Mouse (Mus musculus) limb, embryonic 15.5 days (tissue): ENCODE measurements around the gene Kctd7. TPM values are rescaled to one million over a fixed set of nuclear protein-coding genes. Genes with fewer than 3 reads are reported as not detected.

Source experiments
- ATAC-seq: fragments of 200-750 bp; cut with Nextera tagmentation; 2 replicates; pipeline ENCODE4 v1.8.0; 2017; ENCODE audit warnings: low read depth, moderate TSS enrichment; ENCODE audit not compliant: insufficient number of reproducible peaks, low FRiP score, low TSS enrichment
- H3K27ac ChIP-seq: fragments of 300-500 bp; sonication (generic); 2 replicates; pipeline ENCODE4 v1.5.1; 2015; ENCODE audit warnings: moderate library complexity, mild to moderate bottlenecking, inconsistent platforms
- H3K27me3 ChIP-seq: fragments of 300-500 bp; sonication (generic); 2 replicates; pipeline ENCODE4 v1.6.1; 2015; ENCODE audit warnings: inconsistent platforms
- H3K36me3 ChIP-seq: fragments of 300-500 bp; sonication (generic); 2 replicates; pipeline ENCODE4 v1.6.1; 2015; ENCODE audit warnings: inconsistent platforms
- H3K4me1 ChIP-seq: fragments of 300-500 bp; sonication (generic); 2 replicates; pipeline ENCODE4 v1.6.1; 2015; ENCODE audit warnings: inconsistent platforms
- H3K4me2 ChIP-seq: fragments of 300-500 bp; sonication (generic); 2 replicates; pipeline ENCODE4 v1.6.1; 2015; ENCODE audit warnings: mild to moderate bottlenecking, inconsistent platforms
- H3K4me3 ChIP-seq: fragments of 300-500 bp; sonication (generic); 2 replicates; pipeline ENCODE4 v1.5.1; 2015; ENCODE audit warnings: mild to moderate bottlenecking, inconsistent platforms
- H3K9ac ChIP-seq: fragments of 300-500 bp; sonication (generic); 2 replicates; pipeline ENCODE4 v1.6.1; 2015; ENCODE audit warnings: inconsistent platforms
- H3K9me3 ChIP-seq: fragments of 300-500 bp; sonication (generic); 2 replicates; pipeline ENCODE4 v1.6.1; 2016; ENCODE audit warnings: inconsistent platforms
- WGBS: fragments of 180-500 bp; shearing (Covaris S2); methylation state at CpG from one replicate; pipeline ENCODE4 v1.1.7; 2015; 5-methylcytosine and 5-hydroxymethylcytosine counted together
- polyA plus RNA-seq: library from polyadenylated mRNA; unstranded; fragments of >200 nt; fragmentation: Nextera tagmentation; extraction: Ambion mirVana; gene quantifications from 2 replicates; pipeline ENCODE4 v1.2.1, GENCODE M21; 2015

The Kctd7 gene
- polyA plus RNA-seq, result 6.4 and 6.9 TPM in 2 replicates

- Histone ChIP-seq H3K36me3 (peaks cover 9% of the 10 kb centered on the region), H3K27ac (peak within 1 kb of the TSS; percentile 76), H3K4me2 (peak within 1 kb of the TSS; percentile 80), H3K4me3 (peak within 1 kb of the TSS; percentile 58), H3K27me3 (no peaks in the 10 kb centered on the region), H3K9me3 (no peaks in the 10 kb centered on the region), H3K4me1 (peaks cover 31% of the 10 kb centered on the region), H3K9ac (peak within 1 kb of the TSS; percentile 44)
- peak; percentile 96 for ATAC-seq
- under 1% methylated on average over 66 of the region's 66 CpGs for WGBS
Observed at GRCm38 (mm10) chr5:130144334-130145312, at the start of gene Kctd7. Gene Kctd7 (plus strand): TSS chr5:130144861.

GRCm38 (mm10) chr5:130096754-130097153, 47.9 kb upstream of the Kctd7 start:
- no peak for ATAC-seq
- no peaks in the 10 kb centered on the region for H3K27me3 ChIP-seq
- peaks cover 5% of the 10 kb centered on the region; the same call in 1 of the 2 replicates for H3K4me1 ChIP-seq
- no peak overlapping the region for H3K4me2 ChIP-seq
- no peak overlapping the region for H3K27ac ChIP-seq
- no peak overlapping the region for H3K4me3 ChIP-seq
- no peaks in the 10 kb centered on the region for H3K9me3 ChIP-seq
- WGBS, result 69% methylated on average over 12 of the region's 12 CpGs
- no peak overlapping the region for H3K9ac ChIP-seq
- peaks cover 9% of the 10 kb centered on the region for H3K36me3 ChIP-seq

GRCm38 (mm10) chr5:130097837-130098236, 46.8 kb upstream of the Kctd7 start:
- Histone ChIP-seq H3K4me3 (no peak overlapping the region), H3K4me2 (no peak overlapping the region), H3K36me3 (peaks cover 14% of the 10 kb centered on the region), H3K27ac (no peak overlapping the region), H3K9me3 (no peaks in the 10 kb centered on the region), H3K9ac (no peak overlapping the region), H3K27me3 (no peaks in the 10 kb centered on the region), H3K4me1 (peaks cover 5% of the 10 kb centered on the region; the same call in 1 of the 2 replicates)
- no peak for ATAC-seq
- 72% methylated on average over 2 of the region's 2 CpGs for WGBS

GRCm38 (mm10) chr5:130101724-130102123, 42.9 kb upstream of the Kctd7 start:
- Histone ChIP-seq H3K36me3 (peaks cover 24% of the 10 kb centered on the region), H3K9me3 (no peaks in the 10 kb centered on the region), H3K4me1 (peaks cover 5% of the 10 kb centered on the region; the same call in 1 of the 2 replicates), H3K27ac (no peak overlapping the region), H3K4me3 (no peak overlapping the region), H3K9ac (no peak overlapping the region), H3K27me3 (no peaks in the 10 kb centered on the region), H3K4me2 (no peak overlapping the region)
- 94% methylated on average over 17 of the region's 17 CpGs for WGBS
- ATAC-seq, result no peak

- Histone ChIP-seq H3K4me2 (no peak overlapping the region), H3K4me3 (no peak overlapping the region), H3K4me1 (peaks cover 6% of the 10 kb centered on the region; the same call in 1 of the 2 replicates), H3K27me3 (no peaks in the 10 kb centered on the region), H3K27ac (no peak overlapping the region), H3K9me3 (no peaks in the 10 kb centered on the region), H3K36me3 (peaks cover 28% of the 10 kb centered on the region), H3K9ac (no peak overlapping the region)
- WGBS, result 74% methylated on average over 3 of the region's 3 CpGs
- no peak for ATAC-seq
Observed at GRCm38 (mm10) chr5:130109348-130109747, 35.3 kb upstream of the Kctd7 start.

GRCm38 (mm10) chr5:130110632-130111464, 33.8 kb upstream of the Kctd7 start:
- Histone ChIP-seq H3K27ac (peak overlapping the region; percentile 82), H3K4me2 (no peak overlapping the region), H3K36me3 (peaks cover 26% of the 10 kb centered on the region), H3K9me3 (no peaks in the 10 kb centered on the region), H3K27me3 (no peaks in the 10 kb centered on the region), H3K9ac (no peak overlapping the region), H3K4me3 (no peak overlapping the region), H3K4me1 (peaks cover 7% of the 10 kb centered on the region)
- WGBS, result 44% methylated on average over 12 of the region's 12 CpGs
- ATAC-seq, result peak; percentile 81

GRCm38 (mm10) chr5:130112653-130113052, 32.0 kb upstream of the Kctd7 start:
- Histone ChIP-seq H3K4me1 (peaks cover 25% of the 10 kb centered on the region), H3K27ac (no peak overlapping the region), H3K4me2 (no peak overlapping the region), H3K4me3 (no peak overlapping the region), H3K36me3 (peaks cover 28% of the 10 kb centered on the region), H3K9me3 (no peaks in the 10 kb centered on the region), H3K27me3 (no peaks in the 10 kb centered on the region), H3K9ac (no peak overlapping the region)
- no peak for ATAC-seq

- Histone ChIP-seq H3K9me3 (no peaks in the 10 kb centered on the region), H3K27me3 (no peaks in the 10 kb centered on the region), H3K4me2 (no peak overlapping the region), H3K27ac (peak overlapping the region; percentile 82), H3K36me3 (peaks cover 11% of the 10 kb centered on the region), H3K9ac (no peak overlapping the region), H3K4me3 (no peak overlapping the region), H3K4me1 (peaks cover 42% of the 10 kb centered on the region)
- 61% methylated on average over 12 of the region's 12 CpGs for WGBS
- no peak for ATAC-seq
Observed at GRCm38 (mm10) chr5:130116116-130116515, 28.5 kb upstream of the Kctd7 start.

- no peak overlapping the region for H3K4me2 ChIP-seq
- peak; percentile 65 for ATAC-seq
- H3K9me3 ChIP-seq, result no peaks in the 10 kb centered on the region
- H3K36me3 ChIP-seq, result peaks cover 11% of the 10 kb centered on the region
- 37% methylated on average over 7 of the region's 7 CpGs for whole genome bisulfite sequencing
- peaks cover 42% of the 10 kb centered on the region for H3K4me1 ChIP-seq
- no peak overlapping the region for H3K4me3 ChIP-seq
- no peak overlapping the region for H3K9ac ChIP-seq
- H3K27me3 ChIP-seq, result no peaks in the 10 kb centered on the region
- peak overlapping the region; percentile 82 for H3K27ac ChIP-seq
Observed at GRCm38 (mm10) chr5:130116857-130117256, 27.8 kb upstream of the Kctd7 start.

GRCm38 (mm10) chr5:130117932-130118331, 26.7 kb upstream of the Kctd7 start:
- Histone ChIP-seq H3K4me2 (no peak overlapping the region), H3K4me1 (peaks cover 42% of the 10 kb centered on the region), H3K27ac (peak overlapping the region; percentile 82), H3K4me3 (no peak overlapping the region), H3K27me3 (no peaks in the 10 kb centered on the region), H3K36me3 (peaks cover 11% of the 10 kb centered on the region), H3K9ac (no peak overlapping the region), H3K9me3 (no peaks in the 10 kb centered on the region)
- ATAC-seq, result no peak
- WGBS, result 52% methylated on average over 6 of the region's 6 CpGs

- no peak for ATAC-seq
- H3K27ac ChIP-seq, result peak overlapping the region; percentile 70
- H3K27me3 ChIP-seq, result no peaks in the 10 kb centered on the region
- peaks cover 10% of the 10 kb centered on the region for H3K36me3 ChIP-seq
- no peaks in the 10 kb centered on the region for H3K9me3 ChIP-seq
- WGBS, result 66% methylated on average over 3 of the region's 3 CpGs
- peaks cover 42% of the 10 kb centered on the region for H3K4me1 ChIP-seq
- no peak overlapping the region for H3K4me3 ChIP-seq
- H3K9ac ChIP-seq, result no peak overlapping the region
- H3K4me2 ChIP-seq, result no peak overlapping the region
Observed at GRCm38 (mm10) chr5:130119236-130119635, 25.4 kb upstream of the Kctd7 start.
